Mouse (Mus musculus) liver, adult (tissue): Measurements from ENCODE around the gene Sbk3.

ENCODE experiments used
- GATA4 ChIP-seq: IDR thresholded peaks from 2 replicates; pipeline ENCODE4 v1.6.1; 2014; ENCODE audit warnings: mild to moderate bottlenecking, low read length; ENCODE audit not compliant: insufficient replicate concordance

Sbk3 gene

GRCm38 (mm10) chr7:4971068-4971467, at the start of gene Sbk3:
Gene Sbk3, minus strand, starts transcription at chr7:4971168.
- TF ChIP-seq GATA4: no peak

DNA sequence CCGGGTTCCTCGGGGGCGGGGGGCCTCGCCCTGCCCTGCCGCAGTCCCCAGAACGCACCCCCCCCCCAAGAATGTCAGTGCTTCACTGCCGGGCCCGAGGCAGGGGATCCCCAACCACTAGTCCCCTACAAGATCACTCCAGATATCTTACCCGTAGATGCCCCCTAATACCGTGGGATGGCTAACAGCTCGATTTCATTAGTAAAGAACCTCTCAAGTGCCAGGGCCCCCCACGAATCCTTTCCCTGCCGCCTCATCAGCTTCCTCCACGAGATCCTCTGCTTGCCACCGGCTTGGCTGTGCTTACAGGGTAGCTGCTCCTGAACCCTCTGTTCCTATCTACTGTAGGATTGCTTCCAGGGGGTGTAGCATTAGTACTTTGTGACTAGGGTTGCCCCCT, 49.7 kb upstream of the Sbk3 start:
- TF ChIP-seq GATA4: no peak

- TF ChIP-seq GATA4: peak; percentile 39; the same call in 1 of the 2 replicates
Measured at GRCm38 (mm10) chr7:5020000-5020681, 49.2 kb upstream of the Sbk3 start, which contains the start of the genes Zfp865 and Ccdc106. Gene Zfp865, plus strand, starts transcription at chr7:5020376. Gene Ccdc106, plus strand, starts transcription at chr7:5020553.

- TF ChIP-seq GATA4: no peak
Measured at GRCm38 (mm10) chr7:5017931-5018330, 47.0 kb upstream of the Sbk3 start.

- TF ChIP-seq GATA4: no peak
Measured at GRCm38 (mm10) chr7:5017352-5017751, 46.4 kb upstream of the Sbk3 start.

DNA sequence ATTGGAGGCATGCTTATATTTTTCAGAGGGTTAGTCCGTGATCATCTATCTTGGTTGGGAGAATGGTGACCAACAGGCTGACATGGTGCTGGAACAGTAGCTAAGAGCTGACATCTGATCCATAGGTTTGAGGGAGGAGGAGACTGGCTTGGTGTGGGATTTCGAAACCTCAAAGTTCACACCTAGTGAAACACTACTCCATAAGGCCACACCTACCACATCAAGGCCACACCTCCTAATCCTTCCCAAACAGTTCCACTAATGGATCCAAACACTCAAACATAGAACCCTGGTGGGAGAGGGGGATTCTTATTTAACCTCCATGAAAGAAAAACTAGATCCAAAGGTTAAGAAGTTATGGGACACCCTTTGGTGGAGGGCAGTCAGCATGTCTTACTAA, 46.0 kb upstream of the Sbk3 start:
- TF ChIP-seq GATA4: no peak

- TF ChIP-seq GATA4: no peak
Measured at GRCm38 (mm10) chr7:5016057-5016456, 45.1 kb upstream of the Sbk3 start.

DNA sequence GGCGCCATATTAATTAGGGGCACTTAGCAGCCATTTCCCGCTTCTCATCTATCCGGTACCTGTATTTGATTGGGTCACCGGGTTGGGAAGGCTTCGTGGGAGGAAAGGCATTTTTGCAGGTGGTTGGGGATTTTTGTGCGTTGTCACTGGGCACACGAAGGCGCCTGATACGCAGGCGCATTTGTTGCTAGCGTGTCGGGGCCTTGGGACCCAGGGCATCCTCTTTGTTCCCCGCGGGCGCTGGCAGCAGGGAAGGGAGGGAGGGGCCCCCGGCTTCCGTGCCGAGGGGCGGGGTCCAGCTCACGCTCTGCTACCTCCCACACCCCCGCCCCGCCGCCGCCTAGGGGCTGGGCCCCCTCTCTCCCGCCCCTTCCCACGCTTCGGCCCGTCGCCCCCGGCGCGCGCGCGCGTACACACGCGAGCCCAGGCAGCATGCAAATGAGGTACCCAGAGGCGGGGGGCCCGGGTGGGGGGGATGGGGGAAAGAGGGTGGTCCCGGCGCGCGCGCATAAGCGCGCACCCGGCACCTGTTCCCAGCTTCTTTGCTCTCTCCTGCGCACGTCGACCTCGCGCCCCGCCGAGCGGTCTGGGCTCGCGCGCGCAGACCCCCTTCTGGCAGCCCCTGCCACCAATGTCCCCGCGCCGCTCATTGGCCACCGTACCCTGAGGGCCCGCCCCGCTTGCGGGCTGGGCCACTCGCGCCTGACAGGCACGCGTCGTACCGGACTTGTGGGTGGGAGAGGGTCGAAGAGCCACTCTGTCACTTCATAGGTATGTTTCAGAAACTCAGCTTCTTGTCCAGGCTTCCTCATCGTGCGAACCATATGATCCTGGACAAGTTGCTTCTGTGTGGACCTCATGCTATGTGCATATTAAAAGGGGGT, 44.4 kb upstream of the Sbk3 start, which contains the start of gene Gm44973:
Gene Gm44973 (plus strand): TSS at position 379 of the 884 bp plus-strand sequence.
- peak; percentile 26; the same call in 1 of the 2 replicates for TF ChIP-seq GATA4

GRCm38 (mm10) chr7:5014251-5015117, 43.5 kb upstream of the Sbk3 start, which contains the start of the genes Zfp524 and Fiz1:
Gene Zfp524, plus strand, starts transcription at chr7:5014415.
Gene Fiz1, minus strand, starts transcription at chr7:5014697.
- no peak for TF ChIP-seq GATA4

DNA sequence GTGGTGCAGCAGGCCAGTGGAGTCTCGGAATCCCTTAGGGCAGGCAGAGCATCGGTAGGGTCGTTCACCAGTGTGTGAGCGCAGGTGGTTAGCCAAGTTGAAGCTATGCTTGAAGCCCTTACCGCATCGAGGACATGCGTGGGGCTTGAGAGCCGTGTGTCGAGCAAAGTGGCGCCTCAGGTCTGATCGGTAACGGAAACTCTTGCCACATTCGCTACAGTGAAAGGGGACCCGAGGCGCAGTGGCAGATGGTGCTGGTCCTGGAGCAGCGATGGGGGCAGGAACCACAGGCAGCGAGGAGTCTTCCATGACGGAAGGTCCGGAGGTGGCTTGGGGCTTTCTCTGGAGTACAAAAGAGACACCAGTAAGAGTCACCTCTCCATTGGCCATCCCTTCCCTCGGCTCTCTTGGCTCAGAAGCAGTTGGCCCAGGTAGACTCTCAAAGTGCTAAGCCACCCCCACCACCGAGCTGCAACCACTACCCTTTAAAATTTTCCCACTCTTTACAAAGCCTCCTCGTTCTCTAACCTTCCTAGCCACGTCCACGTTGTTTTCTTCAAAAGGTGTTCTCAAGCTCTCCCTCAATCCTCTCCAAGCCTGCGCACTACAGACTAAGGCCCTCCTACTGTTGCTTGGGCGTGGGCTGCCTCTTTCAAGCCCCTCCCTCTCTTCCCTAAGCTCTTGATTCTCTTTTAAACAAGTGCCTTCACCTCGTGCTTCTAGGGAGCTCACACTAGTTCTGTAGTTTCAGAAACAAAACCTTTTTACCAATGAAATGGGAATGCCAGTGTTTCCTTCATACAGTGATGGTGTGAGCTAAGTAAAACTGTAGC, 41.9 kb upstream of the Sbk3 start:
- no peak for TF ChIP-seq GATA4

DNA sequence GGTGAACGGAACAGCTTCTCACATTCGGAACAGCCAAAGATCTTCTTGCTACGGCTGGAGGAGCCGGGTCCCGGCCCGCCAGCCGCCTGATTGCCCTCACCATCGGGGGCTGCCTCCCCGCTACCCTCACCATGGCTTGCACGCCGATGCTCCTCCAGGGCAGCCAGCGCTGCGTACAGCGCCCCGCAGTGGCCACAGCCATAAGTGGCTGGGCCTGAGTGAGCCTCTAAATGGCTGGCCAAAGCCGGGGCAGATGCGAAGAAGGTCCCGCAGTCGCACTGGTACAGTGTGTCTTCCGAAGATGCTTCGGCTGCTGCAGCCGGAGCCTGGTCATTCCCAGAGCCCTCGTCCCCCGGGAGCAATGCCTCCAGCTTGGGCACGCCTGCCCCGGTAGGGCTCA, 37.3 kb upstream of the Sbk3 start:
- TF ChIP-seq GATA4: no peak

DNA sequence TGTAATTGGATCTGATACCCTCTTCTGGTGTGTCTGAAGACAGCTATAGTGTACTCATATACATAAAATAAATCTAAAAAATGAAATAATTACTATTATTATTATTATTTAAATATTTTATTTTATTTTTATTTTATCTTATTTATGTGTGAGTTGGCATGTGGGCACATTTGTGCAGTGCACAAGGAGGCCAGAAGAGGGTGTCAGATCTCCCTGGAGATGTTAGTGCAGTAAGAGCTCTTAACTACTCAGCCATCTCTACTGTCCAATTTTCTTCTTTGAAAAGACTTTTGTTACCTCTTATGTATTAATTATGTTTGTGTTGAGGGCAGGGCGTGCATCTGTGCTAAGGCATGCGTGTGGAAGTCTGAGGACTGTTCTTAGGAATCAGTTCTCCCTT, 28.9 kb upstream of the Sbk3 start:
- TF ChIP-seq GATA4: no peak

DNA sequence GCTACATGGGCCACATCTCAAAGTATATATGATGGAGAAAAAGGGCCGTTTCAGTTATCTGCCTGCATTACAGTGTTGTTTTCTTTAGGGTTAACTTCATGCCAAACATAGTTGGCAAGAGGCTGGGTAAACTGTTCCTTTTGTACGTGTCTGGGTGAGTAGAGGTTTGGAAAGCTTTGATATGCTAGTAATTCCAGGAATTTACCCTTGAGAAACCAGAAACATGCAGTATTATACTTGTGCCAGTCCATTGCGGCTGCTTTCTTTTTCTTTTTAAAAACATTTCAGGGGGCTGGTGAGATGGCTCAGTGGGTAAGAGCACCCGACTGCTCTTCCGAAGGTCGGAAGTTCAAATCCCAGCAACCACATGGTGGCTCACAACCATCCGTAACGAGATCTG, 26.0 kb upstream of the Sbk3 start:
- no peak for TF ChIP-seq GATA4
